Mouse (Mus musculus) small intestine, adult 2 months (tissue): Measurements from ENCODE around the gene Pdk1.

ENCODE experiments used
- CTCF ChIP-seq: fragments of 200-500 bp; IDR thresholded peaks from 2 replicates; pipeline ENCODE4 v1.5.1; 2012; ENCODE audit warnings: low read depth, mild to moderate bottlenecking, control low read depth, inconsistent platforms, low read length, moderate library complexity, mixed read lengths; ENCODE audit not compliant: insufficient replicate concordance, insufficient read length; ENCODE audit errors: extremely low read depth
- POLR2A ChIP-seq: fragments of 200-500 bp; IDR thresholded peaks from 2 replicates; pipeline ENCODE4 v1.6.1; 2012; ENCODE audit warnings: low read depth, mild to moderate bottlenecking, control low read depth, inconsistent platforms, low read length, moderate library complexity

DNA sequence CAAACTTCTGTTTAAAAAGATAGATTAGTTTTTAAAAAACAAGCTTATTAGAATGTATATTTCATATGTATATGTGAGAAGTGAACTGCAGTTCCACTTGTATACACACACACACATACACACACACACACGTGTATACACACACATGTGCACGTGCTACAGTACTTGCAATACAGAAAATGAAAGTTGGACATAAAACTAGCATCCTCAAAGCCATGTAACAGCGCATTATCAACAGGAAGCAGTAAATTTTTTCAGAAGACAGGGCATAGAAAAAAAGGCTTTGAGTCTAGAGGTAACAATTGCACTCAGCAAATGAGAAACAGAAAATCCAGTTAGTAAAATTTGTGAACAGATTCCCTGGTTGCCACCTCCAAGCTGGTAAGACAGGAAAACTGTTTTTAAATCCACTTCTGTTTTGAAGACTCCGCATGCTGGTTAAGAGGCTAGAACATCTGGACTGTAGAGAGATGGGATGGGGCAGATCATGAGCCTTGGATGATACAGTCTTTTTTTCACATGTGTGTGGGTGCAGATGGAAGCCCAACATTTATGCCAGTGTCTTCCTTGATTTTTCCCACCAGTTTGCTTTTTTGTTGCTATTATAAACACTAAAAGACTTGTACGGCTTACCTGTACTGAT is 9.4 kb upstream of the Pdk1 start:
- TF ChIP-seq POLR2A = no peak
- TF ChIP-seq CTCF = no peak
